ENCODE assay signal across 20 mouse cellular contexts in genomic region chr7:45540213-45540612, GRCm38 (mm10). TPM values are rescaled to one million over a fixed set of nuclear protein-coding genes. Genes with fewer than 3 reads are reported as not detected.
DNase-seq lines count a peak whose midpoint lies in the region; TF ChIP-seq lines count a peak whose summit lies in the region.
"Had no signal": no experiment of that assay in that cellular context is flagged by ENCODE, and none has a peak within 500 bp of the region (broad histone marks: within the 10 kb centered on the region; RNA-seq: fewer than 3 reads in every experiment).

No protein-coding gene starts in this region.

- no peak overlapping the region for H3K4me3 ChIP-seq in left cerebral cortex, adult 2 months
- H3K4me3 ChIP-seq: embryonic facial prominence, embryonic 15.5 days; erythroblast, embryonic 14.5 days; forebrain, embryonic 10.5 days; gastrocnemius, adult 2 months; heart, embryonic 13.5 days had no signal

- peak overlapping the region; percentile 7; the same call in 1 of the 2 replicates for H3K27ac ChIP-seq in left cerebral cortex, adult 2 months
- H3K27ac ChIP-seq: embryonic facial prominence, embryonic 15.5 days; forebrain, embryonic 10.5 days; gastrocnemius, adult 2 months; heart, embryonic 13.5 days had no signal

- TF ChIP-seq CTCF in left cerebral cortex, adult 2 months (IDR thresholded peaks at IDR 0.05), result no peak

- intact Hi-C loops in left cerebral cortex, adult 2 months (cut with DNase I), result no loop called here
- intact Hi-C loops in left cerebral cortex, postnatal 36 days (cut with DNase I), result no loop called here

- peak; percentile 40 for DNase-seq in kidney, adult 18-20 months
- DNase-seq in kidney, postnatal 4 days, result no peak
- DNase-seq in left cerebral cortex, adult 2 months (ENCODE audit: extremely low spot score in 1 of 2, low spot score in 2 of 2), result no peak
- no peak for DNase-seq in left cerebral cortex, postnatal 36 days (ENCODE audit: low spot score in 2 of 2)
- peak; percentile 61 for DNase-seq in NIH3T3 (ENCODE audit: low read depth)
- peak; percentile 53 to 61 for DNase-seq in kidney, postnatal 36 days
- DNase-seq: adrenal gland, adult 2 months; adrenal gland, postnatal 25 days; cerebellum, adult 18-20 months; embryo, embryonic 11 days; gastrocnemius, adult 2 months; gastrocnemius, postnatal 25 days; heart, adult 11 months; heart, postnatal 36 days had no signal

RNA-seq across cellular contexts. Expression of gene Plekha4, which starts 14.1 kb away (rescaled TPM):
- 1 to 10 TPM; 4.2 to 5.1 TPM for total RNA-seq in left cerebral cortex, adult 2 months (2021)
- total RNA-seq in left cerebral cortex, postnatal 36 days (2021), result 1 to 10 TPM; 3.7 to 5.2 TPM
- total RNA-seq: common myeloid progenitor, adult 5-6 weeks had no signal

RNA-seq across cellular contexts. Expression of gene Ppp1r15a, which starts 14.1 kb away (rescaled TPM):
- total RNA-seq in left cerebral cortex, adult 2 months (2021), result 10 to 100 TPM; 25.2 to 29.3 TPM
- 10 to 100 TPM; 24.2 to 31.3 TPM for total RNA-seq in left cerebral cortex, postnatal 36 days (2021)

RNA-seq across cellular contexts. Expression of gene Hsd17b14, which starts 14.5 kb away (rescaled TPM):
- total RNA-seq in left cerebral cortex, adult 2 months (2021), result under 1 TPM; 0.61 to 0.68 TPM
- total RNA-seq in left cerebral cortex, postnatal 36 days (2021), result under 1 TPM in 1 of 2 experiments, not detected in 1; 0.39 TPM
- total RNA-seq: CH12.LX; common myeloid progenitor, adult 5-6 weeks had no signal

RNA-seq across cellular contexts. Expression of gene Bcat2, which starts 29.7 kb away (rescaled TPM):
- 10 to 100 TPM; 25.4 to 26.2 TPM for total RNA-seq in left cerebral cortex, adult 2 months (2021)
- 10 to 100 TPM; 18.8 to 27.5 TPM for total RNA-seq in left cerebral cortex, postnatal 36 days (2021)

RNA-seq across cellular contexts. Expression of gene Nucb1, which starts 30.0 kb away (rescaled TPM):
- 100 to 1,000 TPM in 1 of 2 experiments, 10 to 100 TPM in 1; 95.4 to 106 TPM for total RNA-seq in left cerebral cortex, adult 2 months (2021)
- total RNA-seq in left cerebral cortex, postnatal 36 days (2021), result 10 to 100 TPM; 96.8 to 98.9 TPM

Comparison
In these comparisons a context has a peak if more than half of its experiments do, and no peak if none do; other contexts are left out.
1. DNase-seq: peak in kidney, adult 18-20 months (single experiment), NIH3T3 (single experiment) and kidney, postnatal 36 days (2 of 2); none in kidney, postnatal 4 days (0 of 2), left cerebral cortex, adult 2 months (0 of 2) and left cerebral cortex, postnatal 36 days (0 of 2).